Mouse (Mus musculus) small intestine, adult 2 months (tissue): Measurements from ENCODE around the gene Gabrb3. TPM values are rescaled to one million over a fixed set of nuclear protein-coding genes. Genes with fewer than 3 reads are reported as not detected.
"Not testable (repeated sequence)": the region's sequence is repeated elsewhere in the genome, so short reads cannot be mapped to it uniquely, and the experiment has no call there.

Experiments used
- H3K27ac ChIP-seq: fragments of 200-500 bp; 2 replicates; pipeline ENCODE4 v1.5.1; 2012; ENCODE audit warnings: low read depth, low read length, control low read depth, inconsistent platforms; ENCODE audit not compliant: insufficient read depth
- H3K27me3 ChIP-seq: fragments of 200-500 bp; 2 replicates; pipeline ENCODE4 v1.6.1; 2012; ENCODE audit warnings: mild to moderate bottlenecking, moderate library complexity, low read length, inconsistent platforms; ENCODE audit not compliant: control insufficient read depth, insufficient read depth
- H3K36me3 ChIP-seq: fragments of 200-500 bp; 2 replicates; pipeline ENCODE4 v1.6.1; 2012; ENCODE audit warnings: mild to moderate bottlenecking, low read length, control low read depth, inconsistent platforms; ENCODE audit not compliant: control insufficient read depth, insufficient read depth
- H3K4me1 ChIP-seq: fragments of 200-500 bp; 2 replicates; pipeline ENCODE4 v1.6.1; 2012; ENCODE audit warnings: low read length, inconsistent platforms, mixed read lengths; ENCODE audit not compliant: control insufficient read depth, insufficient read depth, insufficient read length
- H3K4me3 ChIP-seq: fragments of 200-500 bp; 2 replicates; pipeline ENCODE4 v1.5.1; 2012; ENCODE audit warnings: low read depth, mild to moderate bottlenecking, control low read depth, inconsistent platforms, low read length, moderate library complexity
- CTCF ChIP-seq: fragments of 200-500 bp; IDR thresholded peaks from 2 replicates; pipeline ENCODE4 v1.5.1; 2012; ENCODE audit warnings: low read depth, mild to moderate bottlenecking, control low read depth, inconsistent platforms, low read length, moderate library complexity, mixed read lengths; ENCODE audit not compliant: insufficient replicate concordance, insufficient read length; ENCODE audit errors: extremely low read depth
- POLR2A ChIP-seq: fragments of 200-500 bp; IDR thresholded peaks from 2 replicates; pipeline ENCODE4 v1.6.1; 2012; ENCODE audit warnings: low read depth, mild to moderate bottlenecking, control low read depth, inconsistent platforms, low read length, moderate library complexity
- WGBS: fragments of 180-500 bp; shearing (Covaris S2); methylation state at CpG from one replicate; pipeline ENCODE4 v1.1.7; 2018; 5-methylcytosine and 5-hydroxymethylcytosine counted together
- polyA plus RNA-seq: library from polyadenylated mRNA; depleted of rRNA; stranded (reverse); fragments of >200 nt; gene quantifications from 2 replicates; pipeline ENCODE4 v1.2.3, GENCODE M21; 2012

The Gabrb3 gene
- polyA plus RNA-seq, 1 experiment, result 0.08 TPM

DNA sequence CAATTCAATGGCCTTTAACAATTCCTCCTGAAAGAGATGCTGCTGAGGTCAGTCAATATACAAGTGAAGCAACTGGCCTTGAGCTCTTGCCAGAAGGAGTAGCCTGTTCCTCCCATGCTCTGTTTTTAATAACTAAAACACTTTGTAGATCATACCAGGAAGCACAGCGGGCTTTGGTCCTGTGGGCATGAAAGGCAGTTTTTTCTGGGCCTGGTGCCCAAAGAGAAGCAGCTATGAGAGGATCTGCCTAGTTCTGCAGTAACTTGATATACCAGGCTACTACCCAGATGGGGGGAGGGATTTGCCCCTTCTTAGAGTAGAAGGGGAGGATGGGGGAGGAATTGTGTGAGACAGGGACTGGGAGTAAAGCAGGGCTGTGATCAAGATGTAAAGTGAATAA lies 284.1 kb downstream of the Gabrb3 start:
- Histone ChIP-seq H3K36me3 (no peaks in the 10 kb centered on the region), H3K27me3 (no peaks in the 10 kb centered on the region), H3K4me1 (no peaks in the 10 kb centered on the region), H3K27ac (no peak overlapping the region), H3K4me3 (no peak overlapping the region)
- TF ChIP-seq POLR2A (no peak), CTCF (no peak)
- WGBS, result 52% methylated on average over 1 of the region's 1 CpGs

DNA sequence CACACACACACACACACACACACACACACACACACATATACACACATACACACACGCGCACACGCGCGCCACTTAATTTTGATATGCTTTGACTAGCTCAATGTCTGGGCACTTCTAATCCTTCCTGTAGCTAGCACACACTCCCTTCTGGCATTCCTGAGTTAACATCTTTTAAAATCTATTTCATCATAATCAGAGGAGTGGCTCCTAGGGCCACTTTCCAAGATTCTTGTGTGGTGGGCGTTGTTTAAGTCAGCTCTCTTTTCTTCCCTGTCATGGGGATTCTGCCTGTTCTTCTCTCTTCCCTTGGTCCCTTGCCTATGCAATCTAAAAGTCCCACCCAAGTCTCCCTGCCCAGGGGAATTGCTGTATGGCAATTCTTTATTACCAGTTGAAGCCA lies 286.6 kb downstream of the Gabrb3 start:
- Histone ChIP-seq H3K4me3 (no peak overlapping the region), H3K27me3 (no peaks in the 10 kb centered on the region), H3K4me1 (no peaks in the 10 kb centered on the region), H3K27ac (no peak overlapping the region), H3K36me3 (no peaks in the 10 kb centered on the region)
- 86% methylated on average over 6 of the region's 6 CpGs for WGBS
- no peak for TF ChIP-seq POLR2A

DNA sequence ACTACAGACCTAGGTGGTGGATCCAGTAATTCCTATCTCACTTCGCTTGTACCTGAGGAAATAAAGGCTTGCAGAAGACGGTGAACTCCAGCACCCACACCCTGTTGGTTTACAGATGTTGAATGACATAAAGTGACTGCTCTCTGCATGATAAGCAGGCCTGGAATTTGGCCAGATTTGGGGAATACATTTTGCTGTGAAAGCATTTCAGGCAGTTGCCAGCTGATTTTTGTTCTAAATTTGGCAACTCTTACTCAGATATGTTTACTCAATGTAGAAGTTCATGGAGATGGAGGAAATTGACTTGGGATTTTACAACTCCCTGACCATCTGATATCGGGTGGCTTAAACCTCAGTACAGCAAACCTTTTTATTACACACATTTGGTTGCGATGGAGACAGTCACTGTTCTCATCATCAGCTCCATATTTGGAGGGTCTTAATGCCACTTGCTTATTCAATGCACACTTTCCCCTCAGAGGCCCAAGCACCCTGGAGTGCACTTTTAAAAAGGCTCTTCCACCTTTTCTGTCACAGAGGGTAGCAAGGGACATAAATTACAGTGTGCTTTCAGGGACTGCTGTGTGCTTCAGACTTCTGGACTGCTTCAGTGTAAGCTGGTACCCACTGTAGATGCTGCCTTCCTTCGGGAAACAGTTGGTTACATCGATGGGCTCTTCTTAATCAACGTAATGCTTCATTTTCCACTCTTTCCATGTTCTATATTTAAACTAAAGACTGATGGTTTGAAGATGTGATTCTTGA lies 287.7 kb downstream of the Gabrb3 start:
- 61% methylated on average over 7 of the region's 7 CpGs for WGBS
- Histone ChIP-seq H3K27me3 (no peaks in the 10 kb centered on the region), H3K36me3 (no peaks in the 10 kb centered on the region), H3K4me1 (no peaks in the 10 kb centered on the region), H3K27ac (no peak overlapping the region), H3K4me3 (no peak overlapping the region)
- TF ChIP-seq CTCF (no peak), POLR2A (no peak)

DNA sequence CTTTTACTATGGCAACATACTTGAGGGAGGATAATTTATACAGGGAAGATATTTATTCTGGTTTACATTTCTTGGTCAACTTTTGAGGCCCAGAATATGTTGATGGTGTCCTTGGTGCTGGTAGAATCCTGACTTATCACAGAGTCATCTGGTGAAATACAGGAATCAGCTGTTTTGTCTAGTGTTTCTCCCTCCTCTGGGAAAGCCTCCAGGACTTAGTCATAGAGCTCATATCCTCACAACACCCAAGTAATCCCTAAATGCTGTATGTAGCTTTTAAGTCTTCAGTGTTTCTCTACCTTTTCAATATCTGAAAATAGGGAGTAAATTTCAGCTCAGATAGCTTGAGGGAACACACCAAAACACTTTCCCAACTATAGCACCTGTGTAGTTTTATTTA lies 292.2 kb downstream of the Gabrb3 start:
- H3K36me3 ChIP-seq, result no peaks in the 10 kb centered on the region
- H3K27me3 ChIP-seq, result no peaks in the 10 kb centered on the region
- no peak overlapping the region for H3K4me3 ChIP-seq
- no peak overlapping the region for H3K27ac ChIP-seq
- no peak for TF ChIP-seq CTCF
- no peak for TF ChIP-seq POLR2A
- no peaks in the 10 kb centered on the region for H3K4me1 ChIP-seq

DNA sequence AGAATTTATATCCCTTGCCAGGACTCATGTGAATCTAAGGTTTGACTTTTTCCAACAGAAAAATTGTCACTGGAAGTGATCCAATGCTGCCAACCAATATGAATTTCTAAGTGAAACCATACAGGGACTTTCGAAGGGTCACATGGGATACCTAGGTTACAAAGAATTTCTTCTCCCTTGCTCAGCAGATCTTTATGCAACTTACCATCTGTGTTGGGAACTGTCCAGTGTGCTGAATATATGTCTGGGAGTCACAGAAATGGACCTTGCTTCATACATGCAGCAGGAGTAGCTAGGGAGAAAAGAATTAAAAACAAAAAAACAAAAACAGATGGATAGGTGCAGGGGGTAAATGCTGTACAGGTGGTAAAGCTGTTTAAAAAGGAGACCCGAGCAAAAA lies 327.3 kb downstream of the Gabrb3 start:
- TF ChIP-seq CTCF, result no peak
- no peak for TF ChIP-seq POLR2A
- Histone ChIP-seq H3K27me3 (no peaks in the 10 kb centered on the region), H3K4me1 (no peaks in the 10 kb centered on the region), H3K4me3 (no peak overlapping the region), H3K27ac (no peak overlapping the region), H3K36me3 (no peaks in the 10 kb centered on the region)
- WGBS, result 69% methylated on average over 2 of the region's 2 CpGs

DNA sequence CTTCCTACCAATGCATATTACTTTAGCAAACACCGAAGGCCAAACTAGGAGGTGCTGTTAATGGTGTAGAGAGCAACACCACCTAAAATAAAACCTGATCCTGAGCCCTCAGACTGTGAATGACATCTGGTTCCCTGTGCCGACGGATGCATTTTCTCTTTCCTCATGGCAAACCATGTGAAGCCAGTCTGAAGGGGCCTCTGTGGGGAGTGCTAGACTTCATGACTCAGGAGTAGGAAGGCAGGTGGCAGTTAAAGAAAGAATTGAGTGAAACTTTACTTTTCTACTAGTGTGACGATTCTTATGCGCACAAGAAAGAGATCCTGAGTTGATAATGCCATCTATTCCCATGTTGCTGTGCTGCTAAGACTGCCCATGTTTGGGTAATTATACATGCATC lies 341.0 kb downstream of the Gabrb3 start:
- WGBS, result 82% methylated on average over 5 of the region's 5 CpGs
- H3K27ac ChIP-seq, result no peak overlapping the region
- no peaks in the 10 kb centered on the region for H3K36me3 ChIP-seq
- H3K4me3 ChIP-seq, result no peak overlapping the region
- no peaks in the 10 kb centered on the region for H3K4me1 ChIP-seq
- H3K27me3 ChIP-seq, result no peaks in the 10 kb centered on the region
- TF ChIP-seq CTCF (no peak), POLR2A (no peak)

DNA sequence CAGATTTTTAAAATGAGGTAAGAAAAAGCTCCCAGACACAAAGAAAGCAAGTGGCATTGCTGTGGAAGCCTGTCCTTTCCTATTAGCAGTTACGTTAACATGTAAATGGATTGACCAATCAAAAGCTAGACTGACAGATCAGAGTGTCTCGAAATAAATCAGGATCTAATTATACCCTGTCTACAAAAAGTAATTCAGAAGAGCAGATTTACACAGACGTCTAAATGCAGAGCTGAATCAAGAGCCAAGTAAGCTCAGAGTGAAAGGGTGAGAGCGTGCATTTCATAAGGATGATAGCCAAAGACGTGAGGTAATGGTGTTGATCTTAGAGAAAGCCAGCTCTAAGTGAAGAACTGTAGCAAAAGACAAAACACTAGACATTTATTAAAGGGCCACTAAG lies 359.3 kb downstream of the Gabrb3 start:
- no peak overlapping the region for H3K27ac ChIP-seq
- no peaks in the 10 kb centered on the region for H3K27me3 ChIP-seq
- H3K4me1 ChIP-seq, result no peaks in the 10 kb centered on the region
- no peaks in the 10 kb centered on the region for H3K36me3 ChIP-seq
- TF ChIP-seq CTCF (no peak), POLR2A (no peak)
- 71% methylated on average over 5 of the region's 5 CpGs for WGBS
- H3K4me3 ChIP-seq, result no peak overlapping the region

DNA sequence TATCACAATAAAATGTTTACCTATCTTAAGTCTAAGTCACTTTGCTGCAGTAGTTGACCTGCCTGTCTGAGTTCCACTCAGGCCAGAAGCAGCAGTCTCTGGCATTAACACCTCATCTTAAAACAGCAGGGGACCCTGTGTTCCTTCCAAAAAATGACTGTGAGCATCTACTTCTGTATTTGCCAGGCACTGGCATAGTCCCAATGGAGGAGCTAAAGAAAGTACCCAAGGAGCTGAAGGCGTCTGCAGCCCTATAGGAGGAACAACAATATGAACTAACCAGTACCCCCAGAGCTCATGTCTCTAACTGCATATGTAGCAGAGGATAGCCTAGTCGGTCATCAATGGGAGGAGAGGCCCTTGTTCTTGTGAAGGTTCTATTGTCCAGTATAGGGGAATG lies 366.6 kb downstream of the Gabrb3 start:
- H3K27ac ChIP-seq, H3K4me3 ChIP-seq, H3K27me3 ChIP-seq, H3K36me3 ChIP-seq, H3K4me1 ChIP-seq: not testable (repeated sequence)
- 62% methylated on average over 2 of the region's 2 CpGs for WGBS
